Mouse (Mus musculus) megakaryocyte-erythroid progenitor cell, adult 5 weeks (primary cell): ENCODE data around the gene Atp4b. TPM values are rescaled to one million over a fixed set of nuclear protein-coding genes. Genes with fewer than 3 reads are reported as not detected.

Experiments used
- polyA plus RNA-seq: library from polyadenylated mRNA; stranded (reverse); fragments of >175 nt; gene quantifications from 2 replicates; pipeline ENCODE4 v1.2.3, GENCODE M21; 2012

Gene Atp4b
- 0.07 and 0.13 TPM in 2 replicates for polyA plus RNA-seq

DNA sequence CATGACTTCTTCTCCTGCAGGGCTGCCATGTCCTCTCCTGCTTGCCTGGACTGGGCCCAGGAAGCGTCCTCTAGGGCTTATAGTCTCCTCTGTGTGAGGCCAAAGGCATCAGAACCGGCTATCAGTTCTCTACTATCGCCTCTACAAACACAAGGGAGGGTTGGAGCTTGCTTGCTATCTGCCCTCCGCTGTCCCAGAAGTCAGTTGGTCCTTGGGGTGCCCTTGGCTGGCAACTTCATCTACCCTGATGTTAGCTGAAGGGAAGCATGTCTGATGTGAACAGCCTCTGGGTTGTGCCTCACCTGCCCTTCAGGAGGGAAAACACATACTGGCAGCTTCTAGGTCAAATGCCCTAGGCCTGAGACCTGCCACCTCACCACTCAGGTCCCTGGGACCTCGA is at the start of gene Atp4b:
Gene Atp4b, minus strand, starts transcription at position 101 of the 400 bp plus-strand sequence.

DNA sequence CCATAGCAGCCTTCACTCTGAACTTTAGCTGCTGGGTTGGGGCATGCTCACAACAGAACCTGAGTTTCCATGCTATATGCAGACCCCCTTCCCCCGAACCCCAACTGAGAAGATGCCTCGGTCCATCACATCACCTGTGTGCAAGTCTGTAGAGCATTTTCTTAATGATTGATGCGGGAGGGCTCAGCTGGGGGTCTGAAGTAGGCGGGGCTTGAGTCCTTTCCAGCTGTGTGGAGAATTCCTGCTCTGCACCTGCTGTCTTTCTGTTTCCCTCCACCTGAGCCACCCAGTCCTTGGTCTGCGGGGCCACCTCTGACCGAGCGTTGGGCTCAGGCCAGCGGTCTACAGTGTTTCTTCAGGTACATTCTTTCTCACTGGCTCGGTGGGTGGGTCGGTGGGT is 38.3 kb upstream of the Atp4b start, which contains the start of gene Tmem255b:
Gene Tmem255b, plus strand, starts transcription at position 301 of the 400 bp plus-strand sequence.

DNA sequence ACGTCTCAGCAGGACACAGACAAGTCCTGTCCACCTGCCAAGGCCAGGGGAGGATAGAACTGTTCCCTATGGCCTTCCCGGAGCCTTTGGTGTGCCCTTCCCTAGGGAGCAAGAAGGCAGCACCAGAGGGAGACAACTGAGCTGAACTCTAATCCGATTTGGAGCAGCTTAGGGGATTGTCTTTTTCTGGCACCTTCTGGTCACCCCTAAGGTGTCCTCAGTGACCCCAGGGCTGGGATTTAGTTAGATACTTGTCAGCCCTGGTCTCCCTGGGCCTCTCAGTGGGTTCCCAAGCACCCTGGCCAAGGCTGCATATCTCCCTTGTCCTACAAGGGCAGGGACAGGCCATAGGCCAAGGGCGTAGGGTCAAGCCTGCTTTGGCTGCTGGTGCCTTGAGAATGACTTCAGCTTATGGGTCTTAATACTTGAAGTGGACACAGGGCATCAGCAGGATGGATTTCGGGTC is 8.1 kb upstream of the Atp4b start, which contains the start of gene Grk1:
Gene Grk1, plus strand, starts transcription at position 416 of the 466 bp plus-strand sequence.

DNA sequence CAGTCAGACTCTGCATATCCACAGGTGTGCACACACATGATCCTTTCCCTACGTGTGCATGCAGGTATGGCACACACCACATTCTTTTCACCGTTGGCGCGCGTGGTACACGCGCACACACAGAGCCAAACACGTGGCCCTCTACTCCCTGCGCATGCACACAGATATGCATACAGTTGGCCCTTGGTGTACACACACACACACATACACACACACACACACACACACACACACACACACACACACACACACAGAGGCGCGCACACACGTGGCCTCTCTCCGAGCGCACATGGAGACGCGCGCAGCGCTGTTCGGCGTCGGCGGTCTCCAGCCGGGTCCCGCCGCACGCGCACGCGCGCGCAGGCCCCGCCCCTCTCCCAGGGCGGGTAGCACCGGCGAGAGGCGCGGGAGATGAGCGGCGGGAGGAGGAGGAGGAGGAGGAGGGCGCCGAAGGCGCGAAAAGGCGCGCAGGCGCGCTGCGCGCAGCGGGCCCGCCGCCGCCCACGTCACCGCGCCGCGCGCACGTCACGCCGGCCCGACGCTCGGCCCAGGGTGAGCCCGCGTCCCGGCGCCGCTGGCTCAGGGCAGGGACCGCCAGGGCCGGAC is 58.3 kb downstream of the Atp4b start, which contains the start of gene Tfdp1:
Gene Tfdp1, plus strand, starts transcription at position 497 of the 606 bp plus-strand sequence.

Other genes with a start within 250 kb of the Atp4b start
- gene Lamp1, start 237.7 kb downstream of the Atp4b start, polyA plus RNA-seq: 194 and 297 TPM in 2 replicates
- gene Grtp1, start 196.2 kb downstream of the Atp4b start, polyA plus RNA-seq: 1.3 and 3.1 TPM in 2 replicates
- gene Adprhl1, start 142.7 kb downstream of the Atp4b start, polyA plus RNA-seq: not detected in 2 replicates
- gene Dcun1d2, start 108.7 kb downstream of the Atp4b start, polyA plus RNA-seq: 3.3 TPM in 2 replicates
- 16.1 and 18.9 TPM in 2 replicates for gene Tmco3, start 108.6 kb downstream of the Atp4b start, polyA plus RNA-seq
- 54.1 and 56.0 TPM in 2 replicates for gene Tfdp1, start 58.1 kb downstream of the Atp4b start, polyA plus RNA-seq
- not detected in 2 replicates for gene Grk1, start 8.3 kb upstream of the Atp4b start, polyA plus RNA-seq
- not detected in 2 replicates for gene Tmem255b, start 38.4 kb upstream of the Atp4b start, polyA plus RNA-seq
- gene Gas6, start 97.7 kb upstream of the Atp4b start, polyA plus RNA-seq: 0.14 and 0.58 TPM in 2 replicates
- gene 1700029H14Rik, start 165.6 kb upstream of the Atp4b start, polyA plus RNA-seq: 0.85 TPM in 1 of 2 replicates, not detected in the other